Mouse (Mus musculus) liver, embryonic 14.5 days (tissue): ENCODE measurements at regions not wholly inside any gene's neighbourhood (a gene's known extent, or its start where the extent isn't known, plus 50 kb on each side); places are given as distances from the start of the nearest gene placed in this dataset.

Experiments used
- CTCF ChIP-seq: IDR thresholded peaks from 2 replicates; pipeline ENCODE4 v1.5.1; 2016; ENCODE audit warnings: antibody characterized with exemption, low read depth, control low read depth
- EP300 ChIP-seq: IDR thresholded peaks from 2 replicates; pipeline ENCODE4 v1.6.1; 2016; ENCODE audit warnings: antibody characterized with exemption, low read depth

GRCm38 (mm10) chr3:148202148-148202547 is 788.2 kb downstream of the Adgrl2 start:
- TF ChIP-seq EP300 (no peak), CTCF (no peak)
